Mouse (Mus musculus): ENCODE results near the gene Rnf169.

The Rnf169 gene

DNA sequence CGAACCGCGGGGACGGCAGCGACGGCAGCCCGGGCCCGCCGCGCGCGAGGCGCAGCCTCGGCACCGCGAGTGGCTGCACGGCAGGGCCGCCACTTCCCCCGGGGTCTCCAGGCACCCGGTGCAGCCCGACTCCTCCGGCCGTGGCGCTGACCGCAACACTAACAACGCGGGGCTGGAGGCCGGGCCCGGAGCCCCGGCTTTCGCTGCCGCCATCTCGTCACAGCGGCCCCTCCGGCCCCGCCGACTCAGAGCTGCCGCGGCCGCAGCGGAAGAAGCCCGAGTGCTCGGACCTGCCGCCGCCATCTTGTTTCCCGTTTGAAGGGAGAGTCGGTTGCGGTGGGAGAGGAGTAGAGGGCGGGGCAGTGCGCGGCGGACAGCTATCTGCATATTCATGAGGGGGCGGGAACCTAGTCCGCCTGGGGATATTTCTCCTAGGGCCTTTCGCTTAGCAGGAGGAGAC is at the start of gene Rnf169:
Gene Rnf169 (minus strand): TSS at position 317 of the 460 bp plus-strand sequence.
- peak; percentile 95 for DNase-seq

- no peak for DNase-seq
These were observed 49.1 kb upstream of the Rnf169 start for GRCm38 (mm10) chr7:100029307-100029706.

DNA sequence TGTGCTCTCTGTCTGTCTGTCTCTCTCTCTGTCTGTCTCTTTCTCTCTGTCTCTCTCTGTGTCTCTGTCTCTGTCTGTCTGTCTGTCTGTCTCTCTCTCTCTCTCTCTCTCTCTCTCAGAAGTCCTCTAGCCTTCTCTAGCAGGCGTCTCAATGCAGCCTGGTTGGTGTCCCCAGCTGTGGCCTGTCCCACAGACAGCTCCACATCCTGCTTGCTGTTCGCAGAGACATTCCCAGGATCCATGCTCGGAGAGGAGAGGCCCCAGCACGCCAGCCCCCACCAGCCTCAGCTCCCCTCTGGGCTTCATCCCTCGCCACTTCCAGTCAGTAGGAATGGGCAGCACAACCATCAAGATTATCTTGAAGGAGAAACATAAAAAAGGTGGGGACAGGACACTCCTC is 47.1 kb upstream of the Rnf169 start:
- no peak for DNase-seq

DNA sequence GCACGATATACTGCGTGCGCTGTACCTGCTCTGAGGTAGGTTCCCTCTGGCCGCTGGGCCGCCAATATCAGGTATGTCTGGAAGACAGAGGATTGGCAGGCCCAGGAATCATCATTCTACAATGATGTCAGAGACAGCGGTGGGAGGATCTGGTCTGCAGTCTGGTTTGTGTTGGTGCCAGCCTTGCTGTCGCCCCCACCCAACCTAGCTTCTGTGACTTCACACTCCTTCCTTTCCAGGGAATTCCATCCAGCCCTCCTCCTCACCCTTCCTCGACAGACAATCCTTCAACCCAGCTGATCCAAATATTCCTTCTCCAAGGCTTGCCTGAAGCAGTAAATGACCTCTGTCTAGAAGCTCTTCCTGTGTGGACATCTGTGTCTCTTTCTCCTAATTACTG is 36.8 kb upstream of the Rnf169 start:
- DNase-seq = no peak

GRCm38 (mm10) chr7:100014123-100014600 is 33.9 kb upstream of the Rnf169 start:
- peak; percentile 82 for DNase-seq

GRCm38 (mm10) chr7:100012515-100012914 is 32.3 kb upstream of the Rnf169 start:
- DNase-seq = no peak

- DNase-seq = no peak
These were observed 31.8 kb upstream of the Rnf169 start for GRCm38 (mm10) chr7:100012085-100012484.

GRCm38 (mm10) chr7:100010711-100011110 is 30.5 kb upstream of the Rnf169 start:
- no peak for DNase-seq

GRCm38 (mm10) chr7:100009640-100010039 is 29.4 kb upstream of the Rnf169 start:
- no peak for DNase-seq

- DNase-seq = no peak
These were observed 28.5 kb upstream of the Rnf169 start for GRCm38 (mm10) chr7:100008765-100009164.

DNA sequence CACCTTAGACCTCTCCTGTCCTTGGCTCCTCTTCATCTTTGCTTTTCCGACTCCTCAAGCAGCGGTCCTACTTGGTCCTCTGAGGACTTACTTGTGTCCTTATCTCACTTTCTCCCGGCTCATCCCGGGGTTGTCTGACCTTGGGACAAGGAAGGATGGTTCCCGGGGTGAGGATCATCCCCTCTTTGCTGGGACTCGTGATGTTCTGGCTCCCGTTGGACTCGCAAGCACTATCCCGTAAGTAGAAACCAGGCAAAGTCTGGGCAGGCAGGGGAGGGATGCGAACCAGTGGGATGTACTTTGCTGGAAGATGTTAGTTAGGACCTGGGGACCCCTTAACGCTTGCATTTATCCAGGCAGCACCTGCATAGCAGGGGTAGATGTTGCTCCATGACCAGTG is 26.2 kb upstream of the Rnf169 start:
- DNase-seq = no peak

GRCm38 (mm10) chr7:100005790-100006189 is 25.5 kb upstream of the Rnf169 start, which contains the start of gene Chrdl2:
Gene Chrdl2 (plus strand): TSS chr7:100006172.
- no peak for DNase-seq

DNA sequence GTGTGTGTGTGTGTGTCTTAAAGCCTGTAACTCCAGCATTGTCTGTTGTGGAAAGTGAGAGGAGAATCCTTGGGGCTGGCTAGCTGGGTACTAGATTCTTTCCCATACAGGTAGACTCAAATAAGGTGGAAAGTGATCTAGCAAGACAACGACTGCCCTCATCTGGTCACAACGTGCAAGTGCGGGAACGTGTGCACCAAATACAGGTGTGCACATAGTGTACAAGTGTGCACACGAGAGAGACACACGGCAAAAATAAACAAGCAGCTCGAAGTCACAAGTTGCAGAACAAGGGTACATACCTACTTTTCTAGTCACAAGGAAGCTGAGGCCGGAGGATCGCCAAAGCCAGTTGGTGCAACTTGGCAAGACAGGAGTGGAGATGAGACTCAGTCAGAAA is 23.5 kb upstream of the Rnf169 start:
- no peak for DNase-seq

GRCm38 (mm10) chr7:99998668-99999067 is 18.4 kb upstream of the Rnf169 start:
- DNase-seq = no peak

GRCm38 (mm10) chr7:99995186-99995585 is 14.9 kb upstream of the Rnf169 start:
- no peak for DNase-seq

DNA sequence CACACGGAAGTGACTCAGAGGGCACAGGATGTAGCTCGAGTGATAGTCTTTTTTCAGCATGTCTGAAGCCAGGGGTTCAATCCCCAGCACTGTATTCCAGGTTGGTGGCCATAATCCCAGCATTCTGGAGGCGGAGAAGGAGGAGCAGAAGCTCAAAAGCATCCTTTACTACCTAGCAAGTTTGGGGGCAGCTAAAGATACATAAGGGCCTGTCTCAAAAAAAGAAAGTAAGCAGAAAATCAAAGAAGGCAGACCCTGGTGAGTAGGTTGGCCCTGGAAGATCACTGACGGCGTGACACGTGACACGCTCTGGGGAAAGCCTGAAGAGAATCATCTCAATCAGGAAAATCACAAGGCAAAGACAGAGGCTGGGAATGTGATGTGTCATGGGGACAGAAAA is 12.9 kb upstream of the Rnf169 start:
- no peak for DNase-seq

DNA sequence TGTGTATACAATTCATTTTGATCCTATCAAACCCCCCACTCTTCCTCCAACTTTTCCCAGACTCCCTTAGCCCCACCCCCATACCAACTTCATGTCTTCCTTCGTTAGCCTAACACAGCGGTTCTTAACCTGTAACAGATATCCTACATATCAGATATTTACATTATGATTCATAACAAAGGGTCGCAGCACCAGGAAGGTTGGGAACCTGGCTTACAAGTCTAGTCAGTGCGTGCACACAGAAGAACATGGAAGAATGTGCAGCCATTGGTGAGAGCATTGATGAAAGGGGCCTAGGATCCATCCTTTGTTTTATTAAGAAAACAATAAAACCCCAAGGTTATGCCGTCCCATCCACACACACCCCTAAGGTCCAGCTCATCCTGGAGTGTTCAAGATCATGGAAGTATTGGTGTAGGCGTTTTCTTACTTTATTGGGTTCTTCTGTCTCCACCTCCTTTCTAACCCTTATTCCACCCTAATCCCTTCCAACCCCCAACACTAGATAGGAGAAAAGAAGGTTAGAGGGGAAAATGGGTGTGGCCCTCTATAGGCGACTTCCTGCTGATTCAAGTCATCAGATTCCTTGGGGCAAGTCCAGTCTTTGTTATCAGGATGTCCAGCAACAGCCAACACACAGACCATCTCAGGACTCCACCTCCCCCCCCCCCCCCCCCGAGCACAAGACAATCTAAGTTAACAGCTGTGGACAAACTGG is 10.9 kb upstream of the Rnf169 start:
- DNase-seq = no peak

DNA sequence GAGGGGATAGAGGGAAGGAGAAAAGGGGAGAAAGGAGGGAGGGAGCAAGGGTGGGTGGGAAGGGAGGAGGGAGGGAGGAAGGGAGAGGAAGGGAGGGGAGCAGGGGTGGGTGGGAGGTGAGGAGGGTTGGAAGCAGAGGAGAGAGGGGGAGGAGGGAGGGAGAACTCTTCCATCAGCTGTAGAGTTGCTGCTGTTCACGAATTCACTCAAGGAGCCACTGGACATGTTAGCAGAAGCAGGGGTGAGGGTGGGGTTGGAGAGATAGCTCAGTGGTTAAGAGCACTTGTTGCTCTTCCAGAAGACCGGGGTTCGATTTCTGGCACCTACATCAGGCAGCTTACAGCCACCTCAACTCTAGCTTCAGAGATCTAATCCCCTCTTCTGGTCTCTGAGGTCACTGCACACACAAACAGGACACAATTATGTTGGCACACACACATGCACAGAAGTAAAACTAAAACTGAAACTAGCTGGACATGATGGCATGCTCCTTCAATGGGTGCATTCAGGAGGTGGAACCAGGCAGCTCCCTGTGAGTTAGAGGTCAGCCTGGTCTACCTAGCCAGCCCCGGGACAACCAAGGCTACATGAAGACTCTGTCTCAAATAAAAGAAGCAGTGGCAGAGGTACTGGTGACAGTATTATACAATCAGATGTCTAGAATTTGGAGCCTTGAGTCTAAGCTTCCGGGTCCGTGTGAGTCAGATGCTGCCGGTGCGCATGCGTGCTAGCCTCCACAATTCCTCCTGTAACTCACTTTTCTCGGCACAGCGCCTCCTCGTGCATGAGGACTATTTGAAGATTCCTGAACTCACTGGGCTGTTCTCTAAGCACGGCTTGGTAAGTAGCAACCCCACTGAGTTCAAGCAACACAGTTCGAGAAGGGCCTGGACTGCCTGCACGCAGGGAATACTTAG is 9.9 kb upstream of the Rnf169 start:
- no peak for DNase-seq

DNA sequence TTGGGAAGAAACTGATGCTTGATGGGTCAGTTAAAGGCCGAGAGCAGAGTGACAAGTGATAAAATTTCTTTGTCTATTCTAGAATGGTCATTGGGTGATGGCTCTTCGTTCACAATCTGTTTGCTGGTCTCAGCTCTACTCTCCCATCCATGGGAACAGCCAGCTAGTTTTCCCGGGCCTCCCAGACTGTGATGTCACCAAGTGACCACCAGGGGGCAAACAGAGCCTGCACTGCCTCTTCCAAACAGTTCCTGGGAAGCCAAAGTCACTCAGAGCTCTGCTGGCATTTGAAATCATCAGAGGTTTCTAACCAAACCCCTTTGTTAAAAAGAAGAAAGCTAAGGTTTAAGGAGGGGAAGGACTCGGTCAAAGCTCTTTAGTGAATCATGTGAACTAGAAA is 8.5 kb upstream of the Rnf169 start:
- DNase-seq = peak; percentile 62

DNA sequence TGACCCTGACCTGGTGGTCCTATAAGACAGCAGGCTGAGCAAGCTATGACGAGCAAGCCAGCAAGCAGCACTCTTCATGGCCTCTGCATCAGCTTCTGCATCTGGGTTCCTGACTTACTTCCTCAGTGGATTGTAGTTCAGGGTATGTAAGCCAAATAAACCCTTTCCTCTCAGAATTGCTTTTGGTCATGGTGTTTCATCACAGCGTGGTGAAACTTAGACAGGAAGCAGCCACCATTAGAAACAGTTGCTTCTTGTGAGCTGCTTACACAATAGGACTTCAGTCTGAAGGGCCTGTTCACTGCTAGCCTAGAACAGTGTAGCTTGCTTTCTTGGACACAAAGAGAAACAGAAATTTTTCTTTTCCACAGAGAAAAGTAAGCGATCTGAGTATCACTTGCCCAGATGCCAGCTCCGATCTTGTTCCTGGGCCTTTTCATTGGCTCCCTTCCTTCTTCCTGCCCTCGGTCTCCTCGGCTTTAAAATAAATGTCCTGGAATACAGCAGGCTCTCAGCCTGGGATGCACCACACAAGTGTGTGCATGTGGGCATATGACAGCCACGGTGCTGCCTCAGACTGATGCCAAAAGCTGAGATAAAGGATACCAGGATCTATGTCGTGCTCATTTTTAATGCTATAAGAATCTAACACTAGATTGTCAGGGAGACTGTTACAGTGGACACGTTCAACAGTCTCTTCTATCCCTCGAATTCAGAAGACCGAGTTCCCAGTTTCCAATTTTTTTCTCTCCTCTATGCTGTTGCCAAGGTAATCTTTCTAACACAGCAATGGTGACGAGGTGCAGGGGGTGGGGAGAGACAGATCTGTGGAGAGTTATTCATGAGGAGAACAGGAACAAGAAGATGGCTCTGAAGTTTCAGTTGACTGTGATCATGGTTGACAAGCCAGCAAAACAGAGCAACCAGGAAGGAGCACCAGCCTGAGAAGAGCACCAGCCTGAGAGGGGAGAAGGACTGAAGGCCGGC is 2.3 kb upstream of the Rnf169 start:
- DNase-seq = no peak

GRCm38 (mm10) chr7:99981311-99981710 is 1.1 kb upstream of the Rnf169 start:
- DNase-seq = peak; percentile 52

DNA sequence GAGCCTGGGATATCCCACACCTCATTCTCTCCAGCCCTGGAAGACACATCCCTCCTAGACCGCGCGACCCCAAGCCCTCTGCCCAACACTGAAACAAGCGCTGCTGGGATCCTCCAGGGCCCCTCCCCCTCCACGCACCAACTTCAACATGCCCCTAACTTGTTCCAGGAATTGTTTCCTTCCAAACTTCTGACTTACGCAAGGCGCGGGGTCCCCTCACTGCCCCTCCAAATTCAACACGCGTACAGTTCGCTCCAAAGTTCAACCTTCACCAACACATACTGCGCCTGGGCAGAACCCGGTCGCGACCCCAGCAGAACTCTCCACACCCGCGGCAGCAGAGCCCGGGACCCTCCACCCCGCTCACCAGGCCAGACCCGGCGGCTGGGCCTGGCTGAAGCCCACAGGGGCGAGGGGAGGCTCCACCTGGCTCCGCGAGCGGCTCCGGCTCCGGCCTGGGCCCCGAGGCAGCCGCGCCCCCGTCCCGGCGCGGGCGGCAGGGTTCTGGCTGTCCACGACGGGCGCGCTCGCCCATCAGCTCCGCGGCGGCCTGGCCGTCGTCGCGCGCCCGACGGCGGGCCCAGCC is 609 bp downstream of the Rnf169 start:
- peak; percentile 58 for DNase-seq

All from cerebellum, adult 11-12 months (tissue).